Mouse (Mus musculus): ENCODE data around the gene Galnt2. TPM values are rescaled to one million over a fixed set of nuclear protein-coding genes. Genes with fewer than 3 reads are reported as not detected.

Gene Galnt2
- polyA plus RNA-seq, 1 experiment = 59.4 TPM

- no peaks in the 10 kb centered on the region for H3K36me3 ChIP-seq (ENCODE audit: control insufficient read depth, insufficient read depth)
- no peak overlapping the region for H3K4me2 ChIP-seq (ENCODE audit: low read depth)
- no peak for TF ChIP-seq TCF3 (IDR thresholded peaks at IDR 0.05; ENCODE audit: insufficient read length, low read depth)
- no peak for TF ChIP-seq CEBPB (IDR thresholded peaks at IDR 0.05; ENCODE audit: insufficient read depth, poor library complexity, severe bottlenecking)
- no peak for TF ChIP-seq USF1 (IDR thresholded peaks at IDR 0.05; ENCODE audit: low read depth)
- no peak for TF ChIP-seq E2F4 (IDR thresholded peaks at IDR 0.05; ENCODE audit: insufficient read depth)
- TF ChIP-seq MAX (IDR thresholded peaks at IDR 0.05; ENCODE audit: low read depth) = no peak
- no peak for TF ChIP-seq POLR2A (IDR thresholded peaks at IDR 0.05; ENCODE audit: insufficient read length, low read depth)
- TF ChIP-seq SRF (IDR thresholded peaks at IDR 0.05; ENCODE audit: control insufficient read depth, insufficient read length, low read depth) = no peak
- no peak for TF ChIP-seq POLR2AphosphoS2 (IDR thresholded peaks at IDR 0.05; ENCODE audit: insufficient read length, low read depth)
- no peak for TF ChIP-seq MYOD1 (IDR thresholded peaks at IDR 0.05; ENCODE audit: control insufficient read depth in 1 of 3, insufficient read length in 2 of 3, low read depth in 2 of 3)
- TF ChIP-seq TCF12 (IDR thresholded peaks at IDR 0.05; ENCODE audit: insufficient read depth, poor library complexity, severe bottlenecking) = no peak
- no peak for TF ChIP-seq MYOG (IDR thresholded peaks at IDR 0.05; ENCODE audit: control insufficient read depth in 1 of 3, insufficient read depth in 1 of 3, insufficient read length in 2 of 3, low read depth in 2 of 3)
- TF ChIP-seq REST (IDR thresholded peaks at IDR 0.05; ENCODE audit: insufficient read depth, insufficient read length) = no peak
- H3K4me3 ChIP-seq = no peak overlapping the region
- peaks cover 53% of the 10 kb centered on the region for H3K79me2 ChIP-seq (ENCODE audit: control insufficient read depth, insufficient read depth)
- no peaks in the 10 kb centered on the region for H3K27me3 ChIP-seq (ENCODE audit: control insufficient read depth, insufficient read depth, insufficient read length)
- H3ac ChIP-seq (ENCODE audit: control insufficient read depth, insufficient read length) = no peak overlapping the region
Measured at GRCm38 (mm10) chr8:124248688-124249087, 17.5 kb downstream of the Galnt2 start.

DNA sequence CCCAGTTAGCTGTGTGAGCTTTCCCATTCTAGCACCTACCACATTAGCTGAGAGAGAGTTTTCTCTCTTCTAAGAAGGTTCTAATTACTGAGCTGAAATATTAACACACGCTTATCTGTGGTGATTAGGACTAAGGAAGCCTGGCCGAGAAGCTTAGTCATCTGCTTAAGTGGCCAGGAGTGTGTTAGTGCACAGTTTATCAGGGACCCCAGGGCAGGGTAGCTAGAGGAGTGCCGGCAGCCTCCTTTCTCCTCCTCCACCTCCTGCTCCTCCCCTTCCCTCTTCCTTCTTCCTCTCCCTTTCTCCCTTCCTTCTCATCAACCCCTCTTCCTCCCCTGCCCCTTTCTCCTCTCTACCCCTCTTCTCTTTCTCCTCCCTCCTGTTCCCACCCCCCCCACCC is 19.1 kb downstream of the Galnt2 start:
- Histone ChIP-seq H3K79me2 (ENCODE audit: control insufficient read depth, insufficient read depth) (peaks cover 39% of the 10 kb centered on the region), H3K4me3 (no peak overlapping the region), H3K36me3 (ENCODE audit: control insufficient read depth, insufficient read depth) (no peaks in the 10 kb centered on the region), H3ac (ENCODE audit: control insufficient read depth, insufficient read length) (no peak overlapping the region), H3K4me2 (ENCODE audit: low read depth) (peak overlapping the region; percentile 25), H3K27me3 (ENCODE audit: control insufficient read depth, insufficient read depth, insufficient read length) (no peaks in the 10 kb centered on the region)
- no peak for TF ChIP-seq POLR2AphosphoS2 (IDR thresholded peaks at IDR 0.05; ENCODE audit: insufficient read length, low read depth)
- TF ChIP-seq MAX (IDR thresholded peaks at IDR 0.05; ENCODE audit: low read depth) = no peak
- TF ChIP-seq MYOD1 (IDR thresholded peaks at IDR 0.05; ENCODE audit: control insufficient read depth in 1 of 3, insufficient read length in 2 of 3, low read depth in 2 of 3) = no peak

DNA sequence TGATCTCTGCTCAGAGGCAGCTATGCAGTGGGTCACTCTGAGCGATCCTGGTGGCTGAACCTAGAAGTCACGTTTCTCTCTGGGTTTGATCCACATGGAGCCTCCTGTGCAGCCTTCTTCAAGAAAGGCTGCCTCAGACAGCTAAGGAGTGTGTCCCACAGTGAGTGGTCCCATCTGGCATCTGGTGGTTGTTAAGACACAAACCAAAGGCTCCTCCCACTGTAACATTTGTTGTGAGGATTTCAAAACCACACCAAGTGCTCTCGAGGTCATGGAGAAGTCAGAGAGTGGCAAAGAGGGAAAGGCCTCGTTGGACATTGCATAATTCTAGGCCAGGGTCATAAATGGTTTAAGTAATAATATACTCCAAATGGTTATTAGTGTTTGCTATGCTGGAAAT is 19.6 kb downstream of the Galnt2 start:
- Histone ChIP-seq H3K36me3 (ENCODE audit: control insufficient read depth, insufficient read depth) (no peaks in the 10 kb centered on the region), H3K79me2 (ENCODE audit: control insufficient read depth, insufficient read depth) (peaks cover 41% of the 10 kb centered on the region), H3K4me2 (ENCODE audit: low read depth) (peak overlapping the region; percentile 48), H3ac (ENCODE audit: control insufficient read depth, insufficient read length) (no peak overlapping the region), H3K4me3 (no peak overlapping the region), H3K27me3 (ENCODE audit: control insufficient read depth, insufficient read depth, insufficient read length) (no peaks in the 10 kb centered on the region)
- peak in 2 of 3 experiments; percentile 40 to 60 for TF ChIP-seq MYOD1 (IDR thresholded peaks at IDR 0.05; ENCODE audit: control insufficient read depth in 1 of 3, insufficient read length in 2 of 3, low read depth in 2 of 3)
- no peak for TF ChIP-seq E2F4 (IDR thresholded peaks at IDR 0.05; ENCODE audit: insufficient read depth)
- TF ChIP-seq SRF (IDR thresholded peaks at IDR 0.05; ENCODE audit: control insufficient read depth, insufficient read length, low read depth) = no peak
- TF ChIP-seq TCF3 (IDR thresholded peaks at IDR 0.05; ENCODE audit: insufficient read length, low read depth) = no peak
- TF ChIP-seq REST (IDR thresholded peaks at IDR 0.05; ENCODE audit: insufficient read depth, insufficient read length) = no peak
- peak; percentile 82 for TF ChIP-seq CEBPB (IDR thresholded peaks at IDR 0.05; ENCODE audit: insufficient read depth, poor library complexity, severe bottlenecking)
- peak in 1 of 3 experiments; percentile 65 for TF ChIP-seq MYOG (IDR thresholded peaks at IDR 0.05; ENCODE audit: control insufficient read depth in 1 of 3, insufficient read depth in 1 of 3, insufficient read length in 2 of 3, low read depth in 2 of 3)

GRCm38 (mm10) chr8:124252533-124252950 is 21.4 kb downstream of the Galnt2 start:
- peaks cover 35% of the 10 kb centered on the region for H3K79me2 ChIP-seq (ENCODE audit: control insufficient read depth, insufficient read depth)
- no peak for TF ChIP-seq POLR2A (IDR thresholded peaks at IDR 0.05; ENCODE audit: insufficient read length, low read depth)
- TF ChIP-seq REST (IDR thresholded peaks at IDR 0.05; ENCODE audit: insufficient read depth, insufficient read length) = no peak
- no peak for TF ChIP-seq POLR2AphosphoS2 (IDR thresholded peaks at IDR 0.05; ENCODE audit: insufficient read length, low read depth)
- no peak for TF ChIP-seq TCF3 (IDR thresholded peaks at IDR 0.05; ENCODE audit: insufficient read length, low read depth)
- TF ChIP-seq MYOD1 (IDR thresholded peaks at IDR 0.05; ENCODE audit: control insufficient read depth in 1 of 3, insufficient read length in 2 of 3, low read depth in 2 of 3) = no peak
- no peak for TF ChIP-seq TCF12 (IDR thresholded peaks at IDR 0.05; ENCODE audit: insufficient read depth, poor library complexity, severe bottlenecking)
- TF ChIP-seq SRF (IDR thresholded peaks at IDR 0.05; ENCODE audit: control insufficient read depth, insufficient read length, low read depth) = no peak
- TF ChIP-seq MAX (IDR thresholded peaks at IDR 0.05; ENCODE audit: low read depth) = no peak
- TF ChIP-seq MYOG (IDR thresholded peaks at IDR 0.05; ENCODE audit: control insufficient read depth in 1 of 3, insufficient read depth in 1 of 3, insufficient read length in 2 of 3, low read depth in 2 of 3) = no peak
- no peak for TF ChIP-seq CEBPB (IDR thresholded peaks at IDR 0.05; ENCODE audit: insufficient read depth, poor library complexity, severe bottlenecking)
- TF ChIP-seq E2F4 (IDR thresholded peaks at IDR 0.05; ENCODE audit: insufficient read depth) = no peak
- TF ChIP-seq USF1 (IDR thresholded peaks at IDR 0.05; ENCODE audit: low read depth) = no peak
- no peaks in the 10 kb centered on the region for H3K27me3 ChIP-seq (ENCODE audit: control insufficient read depth, insufficient read depth, insufficient read length)
- H3K36me3 ChIP-seq (ENCODE audit: control insufficient read depth, insufficient read depth) = no peaks in the 10 kb centered on the region
- no peak overlapping the region for H3K4me2 ChIP-seq (ENCODE audit: low read depth)
- no peak overlapping the region for H3K4me3 ChIP-seq
- H3ac ChIP-seq (ENCODE audit: control insufficient read depth, insufficient read length) = no peak overlapping the region

DNA sequence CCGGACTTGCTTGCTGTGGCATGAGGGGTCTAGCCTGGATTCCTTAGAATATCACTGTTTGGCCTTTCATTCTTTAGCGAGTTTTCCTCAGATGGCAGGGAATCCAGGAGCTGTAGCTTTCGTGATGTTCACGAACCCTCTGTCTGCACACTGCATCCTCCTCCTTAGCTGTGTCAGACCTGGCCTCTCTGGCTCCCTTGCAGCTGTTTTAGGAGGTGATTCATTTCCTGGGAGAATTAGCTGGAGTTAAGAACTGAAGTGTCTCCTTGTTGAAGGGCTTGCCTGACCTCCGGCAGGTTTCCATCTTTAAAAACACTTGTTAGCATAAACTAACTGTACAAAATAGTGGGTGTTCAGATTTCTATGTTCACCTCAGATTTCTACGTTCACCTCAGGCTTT is 22.7 kb downstream of the Galnt2 start:
- TF ChIP-seq SRF (IDR thresholded peaks at IDR 0.05; ENCODE audit: control insufficient read depth, insufficient read length, low read depth) = no peak
- TF ChIP-seq TCF12 (IDR thresholded peaks at IDR 0.05; ENCODE audit: insufficient read depth, poor library complexity, severe bottlenecking) = peak; percentile 37
- TF ChIP-seq MYOG (IDR thresholded peaks at IDR 0.05; ENCODE audit: control insufficient read depth in 1 of 3, insufficient read depth in 1 of 3, insufficient read length in 2 of 3, low read depth in 2 of 3) = peak in 1 of 3 experiments; percentile 50
- peak; percentile 17 to 84 (median 74) for TF ChIP-seq MYOD1 (IDR thresholded peaks at IDR 0.05; ENCODE audit: control insufficient read depth in 1 of 3, insufficient read length in 2 of 3, low read depth in 2 of 3)
- TF ChIP-seq CEBPB (IDR thresholded peaks at IDR 0.05; ENCODE audit: insufficient read depth, poor library complexity, severe bottlenecking) = no peak
- TF ChIP-seq MAX (IDR thresholded peaks at IDR 0.05; ENCODE audit: low read depth) = no peak
- H3ac ChIP-seq (ENCODE audit: control insufficient read depth, insufficient read length) = no peak overlapping the region
- peaks cover 41% of the 10 kb centered on the region for H3K79me2 ChIP-seq (ENCODE audit: control insufficient read depth, insufficient read depth)
- no peaks in the 10 kb centered on the region for H3K36me3 ChIP-seq (ENCODE audit: control insufficient read depth, insufficient read depth)
- H3K4me2 ChIP-seq (ENCODE audit: low read depth) = peak overlapping the region; percentile 69
- H3K27me3 ChIP-seq (ENCODE audit: control insufficient read depth, insufficient read depth, insufficient read length) = no peaks in the 10 kb centered on the region
- no peak overlapping the region for H3K4me3 ChIP-seq

All from myocyte (in vitro differentiated cells).